Mouse (Mus musculus): ENCODE results near the gene Ube2n.

GRCm38 (mm10) chr10:95551752-95552151 is 36.8 kb downstream of the Ube2n start:
- TF ChIP-seq POLR2A (IDR thresholded peaks at IDR 0.05; ENCODE audit: low read depth, low read length) (no peak), CTCF (IDR thresholded peaks at IDR 0.05; ENCODE audit: extremely low read depth, insufficient read length, insufficient replicate concordance, low read depth, low read length) (no peak)

Measured in small intestine, adult 2 months (tissue).